Mouse (Mus musculus) limb, embryonic 11.5 days (tissue): Measurements from ENCODE around the gene Vmn2r68. TPM values are rescaled to one million over a fixed set of nuclear protein-coding genes. Genes with fewer than 3 reads are reported as not detected.

Experiments used
- ATAC-seq: fragments of 200-750 bp; cut with Nextera tagmentation; 2 replicates; pipeline ENCODE4 v1.8.0; 2017; ENCODE audit warnings: low read depth; ENCODE audit not compliant: insufficient number of reproducible peaks, low FRiP score, low TSS enrichment
- DNase-seq: peaks from one replicate; pipeline ENCODE4 v3.0.0-alpha.2; 2015; ENCODE audit warnings: low spot score
- H3K27ac ChIP-seq: fragments of 300-500 bp; sonication (generic); replicated peaks from 2 replicates; pipeline ENCODE4 v1.5.1; 2014; ENCODE audit warnings: low read depth, mild to moderate bottlenecking, low read length
- H3K27me3 ChIP-seq: fragments of 300-500 bp; sonication (generic); 2 replicates; pipeline ENCODE4 v1.6.1; 2014; ENCODE audit warnings: mild to moderate bottlenecking, low read length, mixed read lengths; ENCODE audit not compliant: control insufficient read depth, insufficient read depth
- H3K36me3 ChIP-seq: fragments of 300-500 bp; sonication (generic); 2 replicates; pipeline ENCODE4 v1.6.1; 2014; ENCODE audit warnings: mild to moderate bottlenecking, low read length, moderate library complexity, mixed read lengths; ENCODE audit not compliant: control insufficient read depth, insufficient read depth
- H3K4me1 ChIP-seq: fragments of 300-500 bp; sonication (generic); 2 replicates; pipeline ENCODE4 v1.6.1; 2014; ENCODE audit warnings: low read length, mixed read lengths; ENCODE audit not compliant: control insufficient read depth, insufficient read depth
- H3K4me2 ChIP-seq: fragments of 300-500 bp; sonication (generic); 2 replicates; pipeline ENCODE4 v1.6.1; 2014; ENCODE audit warnings: low read depth, mild to moderate bottlenecking, moderate library complexity; ENCODE audit not compliant: severe bottlenecking
- H3K4me3 ChIP-seq: fragments of 300-500 bp; sonication (generic); 2 replicates; pipeline ENCODE4 v1.5.1; 2014; ENCODE audit warnings: low read depth, low read length
- H3K9ac ChIP-seq: fragments of 300-500 bp; sonication (generic); 2 replicates; pipeline ENCODE4 v1.6.1; 2014; ENCODE audit warnings: mild to moderate bottlenecking, low read length
- H3K9me3 ChIP-seq: fragments of 300-500 bp; sonication (generic); 2 replicates; pipeline ENCODE4 v1.6.1; 2016; ENCODE audit warnings: low read length; ENCODE audit not compliant: control insufficient read depth
- polyA plus RNA-seq: library from polyadenylated mRNA; unstranded; fragments of >200 nt; fragmentation: Nextera tagmentation; extraction: Ambion mirVana; gene quantifications from 2 replicates; pipeline ENCODE4 v1.2.1, GENCODE M21; 2014

Gene Vmn2r68
- polyA plus RNA-seq: not detected in 2 replicates

GRCm38 (mm10) chr7:85237683-85238082 is at the start of gene Vmn2r68:
Vmn2r68 (minus strand) TSS chr7:85237783.
- no peaks in the 10 kb centered on the region for H3K9me3 ChIP-seq
- DNase-seq (no peak), ATAC-seq (no peak)
- no peak within 1 kb of the TSS for H3K4me2 ChIP-seq
- H3K4me3 ChIP-seq: no peak within 1 kb of the TSS
- no peak within 1 kb of the TSS for H3K9ac ChIP-seq
- H3K4me1 ChIP-seq: no peaks in the 10 kb centered on the region
- H3K27ac ChIP-seq: no peak within 1 kb of the TSS
- H3K27me3 ChIP-seq: no peaks in the 10 kb centered on the region
- H3K36me3 ChIP-seq: no peaks in the 10 kb centered on the region

Other genes with a start within 250 kb of the Vmn2r68 start
- not detected in 2 replicates for gene Vmn2r66, start 225.5 kb downstream of the Vmn2r68 start, polyA plus RNA-seq
- not detected in 2 replicates for gene Vmn2r67, start 81.8 kb downstream of the Vmn2r68 start, polyA plus RNA-seq
- not detected in 2 replicates for gene Vmn2r69, start 178.1 kb upstream of the Vmn2r68 start, polyA plus RNA-seq